Mouse (Mus musculus) erythroid progenitor cell, adult 5-6 weeks (primary cell): ENCODE data around the gene Tbata. TPM values are rescaled to one million over a fixed set of nuclear protein-coding genes. Genes with fewer than 3 reads are reported as not detected.

Experiments used
- ATAC-seq: replicated peaks from 2 replicates; pipeline ENCODE4 v1.8.0; 2016; ENCODE audit warnings: moderate number of reproducible peaks, mild to moderate bottlenecking, moderate TSS enrichment, inconsistent platforms; ENCODE audit not compliant: poor library complexity, low FRiP score, severe bottlenecking
- total RNA-seq, 2 experiments: library from RNA; stranded (forward) in 1 of 2; stranded (reverse) in 1 of 2; fragments of 150-400 nt in 1 of 2; fragments of 186-747, 209-891 nt in 1 of 2; gene quantifications; 2 replicates each; pipeline versions ENCODE4 v1.2.3 to v1.2.4; 2015 to 2017; ENCODE audit warnings: low replicate concordance in 2 of 2

The Tbata gene
- total RNA-seq, 2 experiments from 2014 or later: not detected

- ATAC-seq: no peak
These were observed 11.1 kb upstream of the Tbata start for GRCm38 (mm10) chr10:61160671-61161070.

- ATAC-seq: no peak
These were observed 9.4 kb upstream of the Tbata start for GRCm38 (mm10) chr10:61162366-61162765.

GRCm38 (mm10) chr10:61167333-61168096 lies 4.2 kb upstream of the Tbata start:
- ATAC-seq: no peak

GRCm38 (mm10) chr10:61168393-61168792 lies 3.4 kb upstream of the Tbata start:
- no peak for ATAC-seq

GRCm38 (mm10) chr10:61172496-61172895 lies 742 bp downstream of the Tbata start:
- no peak for ATAC-seq

- ATAC-seq: no peak
These were observed 3.1 kb downstream of the Tbata start for GRCm38 (mm10) chr10:61174711-61175441.

GRCm38 (mm10) chr10:61175442-61176204 lies 3.9 kb downstream of the Tbata start:
- ATAC-seq: no peak

GRCm38 (mm10) chr10:61176221-61176790 lies 4.6 kb downstream of the Tbata start:
- no peak for ATAC-seq

- no peak for ATAC-seq
These were observed 6.0 kb downstream of the Tbata start for GRCm38 (mm10) chr10:61177751-61178150.

GRCm38 (mm10) chr10:61178687-61179086 lies 6.9 kb downstream of the Tbata start:
- ATAC-seq: no peak

GRCm38 (mm10) chr10:61179927-61180326 lies 8.2 kb downstream of the Tbata start:
- ATAC-seq: no peak

GRCm38 (mm10) chr10:61187001-61187400 lies 15.2 kb downstream of the Tbata start:
- no peak for ATAC-seq

GRCm38 (mm10) chr10:61188010-61188409 lies 16.3 kb downstream of the Tbata start:
- ATAC-seq: no peak

GRCm38 (mm10) chr10:61194611-61195010 lies 22.9 kb downstream of the Tbata start:
- ATAC-seq: no peak

GRCm38 (mm10) chr10:61195216-61195615 lies 23.5 kb downstream of the Tbata start:
- no peak for ATAC-seq

GRCm38 (mm10) chr10:61195718-61196291 lies 24.1 kb downstream of the Tbata start:
- ATAC-seq: no peak

GRCm38 (mm10) chr10:61199566-61200213 lies 27.9 kb downstream of the Tbata start:
- peak; percentile 41; the same call in 1 of the 2 replicates for ATAC-seq

- no peak for ATAC-seq
These were observed 28.6 kb downstream of the Tbata start for GRCm38 (mm10) chr10:61200232-61200820.

GRCm38 (mm10) chr10:61200998-61201397 lies 29.2 kb downstream of the Tbata start:
- no peak for ATAC-seq
